Mouse (Mus musculus): Measurements from ENCODE around the gene Lrriq1. TPM values are rescaled to one million over a fixed set of nuclear protein-coding genes. Genes with fewer than 3 reads are reported as not detected.

The Lrriq1 gene
- polyA plus RNA-seq, 1 experiment from 2014 or later = 5.7 TPM

GRCm38 (mm10) chr10:103141532-103141931, 94.6 kb downstream of the Lrriq1 start:
- Histone ChIP-seq H3K4me1 (ENCODE audit: control insufficient read depth, insufficient read depth, low read depth, low read length) (no peaks in the 10 kb centered on the region), H3K9me3 (ENCODE audit: control insufficient read depth, low read length) (no peaks in the 10 kb centered on the region), H3K27me3 (replicated peaks; ENCODE audit: control insufficient read depth, insufficient read depth, low read length) (no peaks in the 10 kb centered on the region), H3K4me2 (ENCODE audit: low read length) (no peak overlapping the region), H3K36me3 (ENCODE audit: control insufficient read depth, insufficient read depth, low read length) (no peaks in the 10 kb centered on the region), H3K9ac (ENCODE audit: low read depth, low read length) (no peak overlapping the region), H3K27ac (ENCODE audit: low read depth, low read length) (no peak overlapping the region), H3K4me3 (ENCODE audit: low read length) (no peak overlapping the region)
- WGBS = 46% methylated on average over 6 of the region's 6 CpGs
- ATAC-seq = no peak

DNA sequence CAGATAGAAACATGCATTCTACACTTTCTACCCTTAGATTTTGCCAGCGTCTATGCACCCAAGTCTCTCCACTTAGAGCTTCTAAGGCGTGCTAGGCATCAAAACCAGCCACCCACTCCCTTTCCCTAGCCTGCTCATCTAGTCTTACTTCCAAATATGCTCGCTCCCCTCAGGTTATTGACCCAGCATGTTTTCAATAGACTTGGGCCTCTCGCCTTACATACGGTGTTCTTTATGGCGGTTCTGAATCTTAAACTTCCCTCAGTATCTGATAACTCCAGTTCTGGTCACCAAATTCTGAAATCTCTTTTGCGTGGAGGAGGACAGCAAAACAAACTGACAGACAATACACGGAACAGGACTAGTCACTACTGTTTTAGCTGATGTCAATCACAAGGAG, 95.5 kb downstream of the Lrriq1 start:
- ATAC-seq = no peak
- 85% methylated on average over 8 of the region's 8 CpGs for WGBS
- Histone ChIP-seq H3K9me3 (ENCODE audit: control insufficient read depth, low read length) (no peaks in the 10 kb centered on the region), H3K4me2 (ENCODE audit: low read length) (no peak overlapping the region), H3K4me3 (ENCODE audit: low read length) (no peak overlapping the region), H3K9ac (ENCODE audit: low read depth, low read length) (no peak overlapping the region), H3K4me1 (ENCODE audit: control insufficient read depth, insufficient read depth, low read depth, low read length) (no peaks in the 10 kb centered on the region), H3K27me3 (replicated peaks; ENCODE audit: control insufficient read depth, insufficient read depth, low read length) (no peaks in the 10 kb centered on the region), H3K27ac (ENCODE audit: low read depth, low read length) (no peak overlapping the region), H3K36me3 (ENCODE audit: control insufficient read depth, insufficient read depth, low read length) (no peaks in the 10 kb centered on the region)

DNA sequence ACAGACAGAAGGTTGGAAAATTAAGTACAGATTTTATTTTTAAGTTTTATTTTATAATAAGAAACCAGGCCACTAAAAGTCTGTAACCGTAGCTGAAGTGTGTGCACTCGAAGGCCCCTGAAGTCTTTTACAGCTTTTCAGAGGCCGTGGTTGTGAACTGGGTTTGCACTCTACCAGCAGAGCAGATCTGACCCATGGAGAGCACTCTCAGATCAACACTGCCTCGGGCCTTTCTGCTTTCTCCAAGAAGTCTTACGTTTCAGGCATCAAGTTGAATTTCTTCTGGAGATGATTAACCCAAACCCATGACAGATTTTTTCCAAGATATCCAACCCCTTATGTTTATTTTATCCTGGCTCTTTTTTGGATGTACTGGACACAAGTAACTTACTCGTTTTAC, 121.5 kb downstream of the Lrriq1 start:
- WGBS = 77% methylated on average over 6 of the region's 6 CpGs
- ATAC-seq = no peak
- Histone ChIP-seq H3K36me3 (ENCODE audit: control insufficient read depth, insufficient read depth, low read length) (no peaks in the 10 kb centered on the region), H3K9me3 (ENCODE audit: control insufficient read depth, low read length) (no peaks in the 10 kb centered on the region), H3K4me1 (ENCODE audit: control insufficient read depth, insufficient read depth, low read depth, low read length) (no peaks in the 10 kb centered on the region), H3K4me2 (ENCODE audit: low read length) (no peak overlapping the region), H3K27ac (ENCODE audit: low read depth, low read length) (no peak overlapping the region), H3K27me3 (replicated peaks; ENCODE audit: control insufficient read depth, insufficient read depth, low read length) (no peaks in the 10 kb centered on the region), H3K4me3 (ENCODE audit: low read length) (no peak overlapping the region), H3K9ac (ENCODE audit: low read depth, low read length) (no peak overlapping the region)

DNA sequence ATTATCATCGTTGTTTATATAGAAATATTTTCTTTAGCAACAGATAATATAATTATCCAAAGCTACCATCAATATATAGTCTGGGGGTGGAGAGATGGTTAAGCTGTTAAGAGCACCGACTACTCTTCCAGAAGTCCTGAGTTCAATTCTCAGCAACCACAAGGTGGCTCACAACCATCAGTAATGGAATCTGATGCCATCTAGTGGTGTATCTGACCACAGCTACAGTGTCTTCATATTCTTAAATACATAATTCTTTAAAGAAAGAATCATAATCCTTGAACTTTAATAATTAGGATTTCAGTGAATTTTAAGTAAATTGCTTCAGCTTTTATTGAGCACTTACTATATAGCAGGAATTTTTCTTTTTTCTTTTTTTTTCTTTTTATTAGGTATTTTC, 128.0 kb downstream of the Lrriq1 start:
- no peak overlapping the region for H3K27ac ChIP-seq (ENCODE audit: low read depth, low read length)
- no peaks in the 10 kb centered on the region for H3K4me1 ChIP-seq (ENCODE audit: control insufficient read depth, insufficient read depth, low read depth, low read length)
- no peaks in the 10 kb centered on the region for H3K27me3 ChIP-seq (replicated peaks; ENCODE audit: control insufficient read depth, insufficient read depth, low read length)
- H3K9me3 ChIP-seq (ENCODE audit: control insufficient read depth, low read length) = no peaks in the 10 kb centered on the region
- no peak overlapping the region for H3K4me2 ChIP-seq (ENCODE audit: low read length)
- no peak for ATAC-seq
- H3K9ac ChIP-seq (ENCODE audit: low read depth, low read length) = no peak overlapping the region
- 91% methylated on average over 2 of the region's 2 CpGs for WGBS
- no peak overlapping the region for H3K4me3 ChIP-seq (ENCODE audit: low read length)
- no peaks in the 10 kb centered on the region for H3K36me3 ChIP-seq (ENCODE audit: control insufficient read depth, insufficient read depth, low read length)

- no peak overlapping the region for H3K9ac ChIP-seq (ENCODE audit: low read depth, low read length)
- no peaks in the 10 kb centered on the region for H3K4me1 ChIP-seq (ENCODE audit: control insufficient read depth, insufficient read depth, low read depth, low read length)
- ATAC-seq = no peak
- 47% methylated on average over 1 of the region's 1 CpGs for WGBS
- no peaks in the 10 kb centered on the region for H3K36me3 ChIP-seq (ENCODE audit: control insufficient read depth, insufficient read depth, low read length)
- H3K27ac ChIP-seq (ENCODE audit: low read depth, low read length) = no peak overlapping the region
- H3K4me2 ChIP-seq (ENCODE audit: low read length) = no peak overlapping the region
- no peaks in the 10 kb centered on the region for H3K27me3 ChIP-seq (replicated peaks; ENCODE audit: control insufficient read depth, insufficient read depth, low read length)
- no peak overlapping the region for H3K4me3 ChIP-seq (ENCODE audit: low read length)
- no peaks in the 10 kb centered on the region for H3K9me3 ChIP-seq (ENCODE audit: control insufficient read depth, low read length)
Observed at GRCm38 (mm10) chr10:103086101-103086500, 150.0 kb downstream of the Lrriq1 start.

GRCm38 (mm10) chr10:103049593-103049992, 186.5 kb downstream of the Lrriq1 start:
- H3K9ac ChIP-seq (ENCODE audit: low read depth, low read length) = no peak overlapping the region
- no peaks in the 10 kb centered on the region for H3K36me3 ChIP-seq (ENCODE audit: control insufficient read depth, insufficient read depth, low read length)
- 85% methylated on average over 2 of the region's 2 CpGs for WGBS
- ATAC-seq = no peak
- H3K27me3 ChIP-seq (replicated peaks; ENCODE audit: control insufficient read depth, insufficient read depth, low read length) = no peaks in the 10 kb centered on the region
- no peak overlapping the region for H3K4me2 ChIP-seq (ENCODE audit: low read length)
- no peaks in the 10 kb centered on the region for H3K4me1 ChIP-seq (ENCODE audit: control insufficient read depth, insufficient read depth, low read depth, low read length)
- H3K27ac ChIP-seq (ENCODE audit: low read depth, low read length) = no peak overlapping the region
- H3K4me3 ChIP-seq (ENCODE audit: low read length) = no peak overlapping the region
- no peaks in the 10 kb centered on the region for H3K9me3 ChIP-seq (ENCODE audit: control insufficient read depth, low read length)

- no peak overlapping the region for H3K9ac ChIP-seq (ENCODE audit: low read depth, low read length)
- H3K27me3 ChIP-seq (replicated peaks; ENCODE audit: control insufficient read depth, insufficient read depth, low read length) = no peaks in the 10 kb centered on the region
- ATAC-seq = no peak
- H3K4me3 ChIP-seq (ENCODE audit: low read length) = no peak overlapping the region
- 78% methylated on average over 3 of the region's 3 CpGs for WGBS
- H3K9me3 ChIP-seq (ENCODE audit: control insufficient read depth, low read length) = no peaks in the 10 kb centered on the region
- H3K4me1 ChIP-seq (ENCODE audit: control insufficient read depth, insufficient read depth, low read depth, low read length) = no peaks in the 10 kb centered on the region
- no peak overlapping the region for H3K27ac ChIP-seq (ENCODE audit: low read depth, low read length)
- no peak overlapping the region for H3K4me2 ChIP-seq (ENCODE audit: low read length)
- H3K36me3 ChIP-seq (ENCODE audit: control insufficient read depth, insufficient read depth, low read length) = no peaks in the 10 kb centered on the region
Observed at GRCm38 (mm10) chr10:103046623-103047022, 189.5 kb downstream of the Lrriq1 start.

DNA sequence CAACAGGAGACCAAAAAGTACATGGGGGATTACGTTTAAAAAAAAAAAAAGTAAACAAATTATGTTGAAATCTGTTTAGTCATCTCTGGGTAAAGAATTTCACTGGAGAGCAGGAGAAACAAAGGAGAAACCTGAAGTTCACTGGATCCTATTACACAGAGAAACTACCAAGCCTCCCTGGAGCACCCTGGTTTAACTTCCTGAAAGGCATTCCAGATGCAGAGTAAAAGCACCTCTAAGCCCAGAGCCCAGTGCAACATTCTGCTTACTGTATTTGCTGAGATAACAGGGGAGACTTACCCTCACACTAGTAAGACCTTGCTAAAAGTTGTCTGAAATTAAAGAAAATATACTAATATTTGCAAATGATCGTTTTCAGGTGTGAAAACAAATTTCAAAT, 191.1 kb downstream of the Lrriq1 start:
- Histone ChIP-seq H3K27ac (ENCODE audit: low read depth, low read length) (no peak overlapping the region), H3K9me3 (ENCODE audit: control insufficient read depth, low read length) (no peaks in the 10 kb centered on the region), H3K4me1 (ENCODE audit: control insufficient read depth, insufficient read depth, low read depth, low read length) (no peaks in the 10 kb centered on the region), H3K36me3 (ENCODE audit: control insufficient read depth, insufficient read depth, low read length) (no peaks in the 10 kb centered on the region), H3K4me2 (ENCODE audit: low read length) (no peak overlapping the region), H3K27me3 (replicated peaks; ENCODE audit: control insufficient read depth, insufficient read depth, low read length) (no peaks in the 10 kb centered on the region), H3K4me3 (ENCODE audit: low read length) (no peak overlapping the region), H3K9ac (ENCODE audit: low read depth, low read length) (no peak overlapping the region)
- ATAC-seq = no peak
- 70% methylated on average over 2 of the region's 2 CpGs for WGBS

DNA sequence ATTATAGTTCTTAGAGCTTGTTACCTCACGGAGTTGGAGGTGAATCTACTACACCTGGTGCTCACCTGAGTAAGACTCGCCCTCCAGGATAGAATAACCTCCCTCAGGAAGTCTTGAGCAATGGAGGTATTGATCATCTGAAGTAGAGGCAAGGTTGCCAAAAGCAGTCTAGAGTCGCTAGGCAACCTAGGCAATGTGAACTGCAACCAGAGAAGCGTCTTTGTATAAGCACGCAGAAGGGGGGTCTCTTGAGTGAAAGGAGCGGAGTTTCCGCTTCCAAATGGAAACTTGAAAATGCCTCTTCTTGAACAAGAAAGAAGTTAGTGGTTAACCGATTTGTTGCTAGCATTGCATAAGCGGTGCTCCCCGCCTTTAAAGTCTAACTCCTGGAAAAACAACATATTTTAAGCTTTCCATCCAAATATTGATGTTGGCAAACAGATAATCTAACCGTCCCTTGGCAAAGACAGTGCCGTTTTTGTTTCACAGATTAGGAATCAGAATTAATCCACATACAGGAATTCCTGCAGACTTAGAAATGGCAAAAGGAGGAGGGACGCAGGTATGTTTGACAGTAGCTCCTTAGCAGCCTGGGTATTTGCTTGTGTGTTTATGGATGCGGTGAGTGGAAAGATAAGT, 201.0 kb downstream of the Lrriq1 start:
- H3K9ac ChIP-seq (ENCODE audit: low read depth, low read length) = no peak overlapping the region
- WGBS = 1% methylated on average over 14 of the region's 14 CpGs
- H3K36me3 ChIP-seq (ENCODE audit: control insufficient read depth, insufficient read depth, low read length) = no peaks in the 10 kb centered on the region
- H3K4me2 ChIP-seq (ENCODE audit: low read length) = no peak overlapping the region
- no peaks in the 10 kb centered on the region; the same call in 1 of the 2 replicates for H3K4me1 ChIP-seq (ENCODE audit: control insufficient read depth, insufficient read depth, low read depth, low read length)
- peaks cover 20% of the 10 kb centered on the region for H3K27me3 ChIP-seq (replicated peaks; ENCODE audit: control insufficient read depth, insufficient read depth, low read length)
- H3K9me3 ChIP-seq (ENCODE audit: control insufficient read depth, low read length) = no peaks in the 10 kb centered on the region
- H3K4me3 ChIP-seq (ENCODE audit: low read length) = no peak overlapping the region
- ATAC-seq = no peak
- no peak overlapping the region for H3K27ac ChIP-seq (ENCODE audit: low read depth, low read length)

- Histone ChIP-seq H3K9ac (ENCODE audit: low read depth, low read length) (no peak overlapping the region), H3K27ac (ENCODE audit: low read depth, low read length) (no peak overlapping the region), H3K4me1 (ENCODE audit: control insufficient read depth, insufficient read depth, low read depth, low read length) (peaks cover 3% of the 10 kb centered on the region; the same call in 1 of the 2 replicates), H3K27me3 (replicated peaks; ENCODE audit: control insufficient read depth, insufficient read depth, low read length) (peaks cover 31% of the 10 kb centered on the region), H3K36me3 (ENCODE audit: control insufficient read depth, insufficient read depth, low read length) (no peaks in the 10 kb centered on the region), H3K9me3 (ENCODE audit: control insufficient read depth, low read length) (no peaks in the 10 kb centered on the region), H3K4me3 (ENCODE audit: low read length) (no peak overlapping the region), H3K4me2 (ENCODE audit: low read length) (no peak overlapping the region)
- ATAC-seq = no peak
- 3% methylated on average over 11 of the region's 11 CpGs for WGBS
Observed at GRCm38 (mm10) chr10:103030931-103031330, 205.2 kb downstream of the Lrriq1 start.

All from hindbrain, embryonic 16.5 days (tissue).